Comparison of ENCODE assay signal across 9 mouse cellular contexts in genomic region chr1:75447265-75448051, GRCm38 (mm10). TPM values are rescaled to one million over a fixed set of nuclear protein-coding genes. Genes with fewer than 3 reads are reported as not detected.
DNase-seq lines count a peak whose midpoint lies in the region; ATAC-seq lines count a peak whose summit lies in the region.
"Had no signal": no experiment of that assay in that cellular context is flagged by ENCODE, and none has a peak within 500 bp of the region (broad histone marks: within the 10 kb centered on the region; RNA-seq: fewer than 3 reads in every experiment).

No protein-coding gene starts in this region.

- peak; percentile 44 to 58 for DNase-seq in cerebellum, postnatal 10 days
- no peak for DNase-seq in cerebellum, adult 8-10 months
- peak; percentile 80 for DNase-seq in MN1 (ENCODE audit: low spot score)
- peak; percentile 93 for DNase-seq in midbrain, embryonic 11.5 days (ENCODE audit: low spot score, missing footprints)
- no peak for DNase-seq in layer of hippocampus, adult 11-12 months (ENCODE audit: low spot score)
- DNase-seq in spleen, postnatal 4 days (ENCODE audit: low spot score in 2 of 2), result no peak

- H3K27me3 ChIP-seq in hindbrain, embryonic 12.5 days, result peaks cover 60% of the 10 kb centered on the region
- peaks cover 26% of the 10 kb centered on the region for H3K27me3 ChIP-seq in midbrain, embryonic 11.5 days (ENCODE audit: control insufficient read depth, insufficient read depth, low read length)

- H3K9me3 ChIP-seq in hindbrain, embryonic 12.5 days (replicated peaks), result no peaks in the 10 kb centered on the region
- no peaks in the 10 kb centered on the region for H3K9me3 ChIP-seq in midbrain, embryonic 11.5 days (ENCODE audit: control insufficient read depth, low read length)

- WGBS in hindbrain, embryonic 12.5 days, result 4% methylated on average over 10 of the region's 10 CpGs
- 4% methylated on average over 10 of the region's 10 CpGs for WGBS in midbrain, embryonic 11.5 days

- H3K9ac ChIP-seq in hindbrain, embryonic 12.5 days, result peak overlapping the region; percentile 42; the same call in 1 of the 2 replicates
- H3K9ac ChIP-seq in midbrain, embryonic 11.5 days (ENCODE audit: low read length), result peak overlapping the region; percentile 51

- no peak overlapping the region for H3K4me3 ChIP-seq in hindbrain, embryonic 12.5 days
- no peak overlapping the region for H3K4me3 ChIP-seq in midbrain, embryonic 11.5 days (ENCODE audit: low read depth, low read length)
- H3K4me3 ChIP-seq: heart, adult 2 months had no signal

- no peaks in the 10 kb centered on the region for H3K36me3 ChIP-seq in hindbrain, embryonic 12.5 days
- no peaks in the 10 kb centered on the region for H3K36me3 ChIP-seq in midbrain, embryonic 11.5 days (ENCODE audit: control insufficient read depth, insufficient read depth, low read length)

- peak; percentile 14; the same call in 1 of the 2 replicates for ATAC-seq in hindbrain, embryonic 12.5 days (ENCODE audit: low FRiP score)
- ATAC-seq in midbrain, embryonic 11.5 days (ENCODE audit: low FRiP score), result peak; percentile 7; the same call in 1 of the 2 replicates
- ATAC-seq in monocyte, adult 5-6 weeks (replicated peaks; ENCODE audit: insufficient number of reproducible peaks, low FRiP score, low TSS enrichment, poor library complexity, severe bottlenecking), result no peak

- H3K4me2 ChIP-seq in hindbrain, embryonic 12.5 days (replicated peaks), result peak overlapping the region; percentile 58
- peak overlapping the region; percentile 40 for H3K4me2 ChIP-seq in midbrain, embryonic 11.5 days

- H3K4me1 ChIP-seq in hindbrain, embryonic 12.5 days, result peaks cover 100% of the 10 kb centered on the region
- H3K4me1 ChIP-seq in midbrain, embryonic 11.5 days (ENCODE audit: control insufficient read depth, insufficient read depth, low read length), result peaks cover 87% of the 10 kb centered on the region

- peak overlapping the region; percentile 92 for H3K27ac ChIP-seq in hindbrain, embryonic 12.5 days
- peak overlapping the region; percentile 91 for H3K27ac ChIP-seq in midbrain, embryonic 11.5 days (ENCODE audit: low read depth, low read length)
- H3K27ac ChIP-seq: heart, adult 2 months had no signal

RNA-seq across cellular contexts. Expression of gene Asic4, which starts 2.8 kb away (rescaled TPM):
- 18.3 and 19.0 TPM in 2 replicates for polyA plus RNA-seq in hindbrain, embryonic 12.5 days (2016; fragmentation: Nextera tagmentation; extraction: Ambion mirVana)
- polyA plus RNA-seq in midbrain, embryonic 11.5 days (2014; fragmentation: Nextera tagmentation; extraction: Ambion mirVana), result 4.6 and 5.9 TPM in 2 replicates
- total RNA-seq in monocyte, adult 5-6 weeks (2017), result not detected in 3 replicates
- total RNA-seq: heart, adult 2 months had no signal
- polyA plus RNA-seq: heart, adult 2 months had no signal

RNA-seq across cellular contexts. Expression of gene Gmppa, which starts 11.7 kb away (rescaled TPM):
- polyA plus RNA-seq in hindbrain, embryonic 12.5 days (2016; fragmentation: Nextera tagmentation; extraction: Ambion mirVana), result 73.1 and 74.1 TPM in 2 replicates
- 56.1 and 56.4 TPM in 2 replicates for polyA plus RNA-seq in midbrain, embryonic 11.5 days (2014; fragmentation: Nextera tagmentation; extraction: Ambion mirVana)
- 39.2 to 56.0 TPM (median 55.4 TPM) in 3 replicates for total RNA-seq in monocyte, adult 5-6 weeks (2017)

RNA-seq across cellular contexts. Expression of gene Chpf, which starts 31.6 kb away (rescaled TPM):
- polyA plus RNA-seq in hindbrain, embryonic 12.5 days (2016; fragmentation: Nextera tagmentation; extraction: Ambion mirVana), result 39.2 and 41.5 TPM in 2 replicates
- 15.2 and 20.8 TPM in 2 replicates for polyA plus RNA-seq in midbrain, embryonic 11.5 days (2014; fragmentation: Nextera tagmentation; extraction: Ambion mirVana)
- total RNA-seq in monocyte, adult 5-6 weeks (2017), result 3.6 to 11.4 TPM (median 4.3 TPM) in 3 replicates

RNA-seq across cellular contexts. Expression of gene Tmem198, which starts 31.9 kb away (rescaled TPM):
- 25.3 and 25.7 TPM in 2 replicates for polyA plus RNA-seq in hindbrain, embryonic 12.5 days (2016; fragmentation: Nextera tagmentation; extraction: Ambion mirVana)
- 11.6 and 13.0 TPM in 2 replicates for polyA plus RNA-seq in midbrain, embryonic 11.5 days (2014; fragmentation: Nextera tagmentation; extraction: Ambion mirVana)
- total RNA-seq in monocyte, adult 5-6 weeks (2017), result 0.21 to 3.7 TPM (median 0.86 TPM) in 3 replicates

RNA-seq across cellular contexts. Expression of gene Obsl1, which starts 58.8 kb away (rescaled TPM):
- polyA plus RNA-seq in hindbrain, embryonic 12.5 days (2016; fragmentation: Nextera tagmentation; extraction: Ambion mirVana), result 63.4 and 66.4 TPM in 2 replicates
- polyA plus RNA-seq in midbrain, embryonic 11.5 days (2014; fragmentation: Nextera tagmentation; extraction: Ambion mirVana), result 31.0 and 33.2 TPM in 2 replicates
- total RNA-seq in monocyte, adult 5-6 weeks (2017), result not detected in 3 replicates

Comparison
In these comparisons a context has a peak if more than half of its experiments do, and no peak if none do; other contexts are left out.
1. DNase-seq: peak in cerebellum, postnatal 10 days (2 of 2), MN1 (single experiment) and midbrain, embryonic 11.5 days (single experiment); none in cerebellum, adult 8-10 months (single experiment), layer of hippocampus, adult 11-12 months (single experiment) and spleen, postnatal 4 days (0 of 2).